Mouse (Mus musculus): ENCODE measurements around the gene 2410002F23Rik.
"Not testable (repeated sequence)": the region's sequence is repeated elsewhere in the genome, so short reads cannot be mapped to it uniquely, and the experiment has no call there.

2410002F23Rik gene

GRCm38 (mm10) chr7:44246055-44246983, at the start of gene 2410002F23Rik, which contains the start of gene 1700028J19Rik:
2410002F23Rik (plus strand) TSS chr7:44246722.
1700028J19Rik (minus strand) TSS chr7:44246695.
- Histone ChIP-seq H3K36me3 (ENCODE audit: control insufficient read depth, insufficient read depth, low read length, poor library complexity, severe bottlenecking) (peaks cover 3% of the 10 kb centered on the region), H3K27me3 (ENCODE audit: control insufficient read depth, insufficient read depth, low read length, poor library complexity, severe bottlenecking) (no peaks in the 10 kb centered on the region)
- DNase-seq (ENCODE audit: low read depth, low spot score) = peak; percentile 92

GRCm38 (mm10) chr7:44197891-44198290, 48.6 kb upstream of the 2410002F23Rik start, which contains the start of gene Klk1b3:
Klk1b3 (plus strand) TSS chr7:44198191.
- H3K36me3 ChIP-seq (ENCODE audit: control insufficient read depth, insufficient read depth, low read length, poor library complexity, severe bottlenecking) = no peaks in the 10 kb centered on the region
- no peaks in the 10 kb centered on the region for H3K27me3 ChIP-seq (ENCODE audit: control insufficient read depth, insufficient read depth, low read length, poor library complexity, severe bottlenecking)
- no peak for DNase-seq (ENCODE audit: low read depth, low spot score)

GRCm38 (mm10) chr7:44207135-44207534, 39.4 kb upstream of the 2410002F23Rik start, which contains the start of gene Klk1b4:
Klk1b4 (plus strand) TSS chr7:44207435.
- not testable (repeated sequence) for DNase-seq (ENCODE audit: low read depth, low spot score); H3K27me3 ChIP-seq (ENCODE audit: control insufficient read depth, insufficient read depth, low read length, poor library complexity, severe bottlenecking); H3K36me3 ChIP-seq (ENCODE audit: control insufficient read depth, insufficient read depth, low read length, poor library complexity, severe bottlenecking)

- no peaks in the 10 kb centered on the region for H3K36me3 ChIP-seq (ENCODE audit: control insufficient read depth, insufficient read depth, low read length, poor library complexity, severe bottlenecking)
- no peaks in the 10 kb centered on the region for H3K27me3 ChIP-seq (ENCODE audit: control insufficient read depth, insufficient read depth, low read length, poor library complexity, severe bottlenecking)
- no peak for DNase-seq (ENCODE audit: low read depth, low spot score)
These were observed 38.2 kb upstream of the 2410002F23Rik start for GRCm38 (mm10) chr7:44208307-44208706.

GRCm38 (mm10) chr7:44215645-44216044, 30.9 kb upstream of the 2410002F23Rik start, which contains the start of gene Klk1b5:
Klk1b5 (plus strand) TSS chr7:44215945.
- Histone ChIP-seq H3K36me3 (ENCODE audit: control insufficient read depth, insufficient read depth, low read length, poor library complexity, severe bottlenecking) (no peaks in the 10 kb centered on the region), H3K27me3 (ENCODE audit: control insufficient read depth, insufficient read depth, low read length, poor library complexity, severe bottlenecking) (no peaks in the 10 kb centered on the region)
- DNase-seq (ENCODE audit: low read depth, low spot score) = no peak

- not testable (repeated sequence) for H3K27me3 ChIP-seq (ENCODE audit: control insufficient read depth, insufficient read depth, low read length, poor library complexity, severe bottlenecking); DNase-seq (ENCODE audit: low read depth, low spot score); H3K36me3 ChIP-seq (ENCODE audit: control insufficient read depth, insufficient read depth, low read length, poor library complexity, severe bottlenecking)
These were observed 24.9 kb upstream of the 2410002F23Rik start for GRCm38 (mm10) chr7:44221601-44222000.

- DNase-seq (ENCODE audit: low read depth, low spot score); H3K27me3 ChIP-seq (ENCODE audit: control insufficient read depth, insufficient read depth, low read length, poor library complexity, severe bottlenecking); H3K36me3 ChIP-seq (ENCODE audit: control insufficient read depth, insufficient read depth, low read length, poor library complexity, severe bottlenecking): not testable (repeated sequence)
These were observed 24.2 kb upstream of the 2410002F23Rik start for GRCm38 (mm10) chr7:44222335-44222734.

GRCm38 (mm10) chr7:44225076-44225475, 21.4 kb upstream of the 2410002F23Rik start, which contains the start of gene Klk1:
Klk1 (plus strand) TSS chr7:44225360.
- Histone ChIP-seq H3K27me3 (ENCODE audit: control insufficient read depth, insufficient read depth, low read length, poor library complexity, severe bottlenecking) (no peaks in the 10 kb centered on the region), H3K36me3 (ENCODE audit: control insufficient read depth, insufficient read depth, low read length, poor library complexity, severe bottlenecking) (no peaks in the 10 kb centered on the region)
- no peak for DNase-seq (ENCODE audit: low read depth, low spot score)

- no peak for DNase-seq (ENCODE audit: low read depth, low spot score)
- Histone ChIP-seq H3K27me3 (ENCODE audit: control insufficient read depth, insufficient read depth, low read length, poor library complexity, severe bottlenecking) (no peaks in the 10 kb centered on the region), H3K36me3 (ENCODE audit: control insufficient read depth, insufficient read depth, low read length, poor library complexity, severe bottlenecking) (no peaks in the 10 kb centered on the region)
These were observed 10.6 kb upstream of the 2410002F23Rik start, which contains the start of gene Gm36864 for GRCm38 (mm10) chr7:44235909-44236308. Gm36864 (plus strand) TSS chr7:44236177.

- DNase-seq (ENCODE audit: low read depth, low spot score) = no peak
- Histone ChIP-seq H3K27me3 (ENCODE audit: control insufficient read depth, insufficient read depth, low read length, poor library complexity, severe bottlenecking) (no peaks in the 10 kb centered on the region), H3K36me3 (ENCODE audit: control insufficient read depth, insufficient read depth, low read length, poor library complexity, severe bottlenecking) (no peaks in the 10 kb centered on the region)
These were observed 6.6 kb upstream of the 2410002F23Rik start for GRCm38 (mm10) chr7:44239913-44240312.

GRCm38 (mm10) chr7:44240712-44241111, 5.8 kb upstream of the 2410002F23Rik start:
- no peak for DNase-seq (ENCODE audit: low read depth, low spot score)
- H3K36me3 ChIP-seq (ENCODE audit: control insufficient read depth, insufficient read depth, low read length, poor library complexity, severe bottlenecking) = no peaks in the 10 kb centered on the region
- H3K27me3 ChIP-seq (ENCODE audit: control insufficient read depth, insufficient read depth, low read length, poor library complexity, severe bottlenecking) = no peaks in the 10 kb centered on the region

- DNase-seq (ENCODE audit: low read depth, low spot score) = no peak
- H3K27me3 ChIP-seq (ENCODE audit: control insufficient read depth, insufficient read depth, low read length, poor library complexity, severe bottlenecking) = no peaks in the 10 kb centered on the region
- no peaks in the 10 kb centered on the region for H3K36me3 ChIP-seq (ENCODE audit: control insufficient read depth, insufficient read depth, low read length, poor library complexity, severe bottlenecking)
These were observed 5.4 kb upstream of the 2410002F23Rik start for GRCm38 (mm10) chr7:44241163-44241562.

GRCm38 (mm10) chr7:44244080-44244479, 2.4 kb upstream of the 2410002F23Rik start:
- Histone ChIP-seq H3K27me3 (ENCODE audit: control insufficient read depth, insufficient read depth, low read length, poor library complexity, severe bottlenecking) (no peaks in the 10 kb centered on the region), H3K36me3 (ENCODE audit: control insufficient read depth, insufficient read depth, low read length, poor library complexity, severe bottlenecking) (no peaks in the 10 kb centered on the region; the same call in 1 of the 2 replicates)
- no peak for DNase-seq (ENCODE audit: low read depth, low spot score)

GRCm38 (mm10) chr7:44246984-44247470, 505 bp downstream of the 2410002F23Rik start:
- DNase-seq (ENCODE audit: low read depth, low spot score) = peak; percentile 67
- H3K27me3 ChIP-seq (ENCODE audit: control insufficient read depth, insufficient read depth, low read length, poor library complexity, severe bottlenecking) = no peaks in the 10 kb centered on the region
- H3K36me3 ChIP-seq (ENCODE audit: control insufficient read depth, insufficient read depth, low read length, poor library complexity, severe bottlenecking) = peaks cover 3% of the 10 kb centered on the region

GRCm38 (mm10) chr7:44247971-44248370, 1.4 kb downstream of the 2410002F23Rik start:
- no peaks in the 10 kb centered on the region for H3K27me3 ChIP-seq (ENCODE audit: control insufficient read depth, insufficient read depth, low read length, poor library complexity, severe bottlenecking)
- H3K36me3 ChIP-seq (ENCODE audit: control insufficient read depth, insufficient read depth, low read length, poor library complexity, severe bottlenecking) = peaks cover 3% of the 10 kb centered on the region
- DNase-seq (ENCODE audit: low read depth, low spot score) = no peak

All from splenic B cell, adult 2 months (primary cell).